Mouse (Mus musculus): ENCODE measurements at regions not wholly inside any gene's neighbourhood (a gene's known extent, or its start where the extent isn't known, plus 50 kb on each side); places are given as distances from the start of the nearest gene placed in this dataset.

- no peak for TF ChIP-seq HCFC1 (IDR thresholded peaks at IDR 0.05; ENCODE audit: borderline replicate concordance, insufficient read depth, low read length)
- TF ChIP-seq MAFK (IDR thresholded peaks at IDR 0.05; ENCODE audit: insufficient read depth, low read depth, low read length) = no peak
- no peak for TF ChIP-seq CHD2 (IDR thresholded peaks at IDR 0.05; ENCODE audit: low read depth, low read length)
- TF ChIP-seq ZNF384 (IDR thresholded peaks at IDR 0.05; ENCODE audit: low read depth, low read length) = no peak
- no peak for TF ChIP-seq ZC3H11A (IDR thresholded peaks at IDR 0.05; ENCODE audit: borderline replicate concordance, low read depth, low read length)
Observed at GRCm38 (mm10) chr2:138099777-138100176, 156.6 kb upstream of the Btbd3 start.

Data from ES-E14 (cell line).